Mouse (Mus musculus) MEL (cell line): ENCODE measurements around the gene Snrpa. TPM values are rescaled to one million over a fixed set of nuclear protein-coding genes. Genes with fewer than 3 reads are reported as not detected.

Source experiments
- DNase-seq: peaks from one replicate; pipeline ENCODE4 v3.0.0; 2011; ENCODE audit warnings: low read depth, low spot score
- H3K27ac ChIP-seq: 2 replicates; pipeline ENCODE4 v1.5.1; 2012; ENCODE audit warnings: low read depth, mild to moderate bottlenecking, control low read depth, low read length, moderate library complexity; ENCODE audit not compliant: control insufficient read depth
- H3K27me3 ChIP-seq, 2 experiments: fragments of 150-350 bp in 1 of 2; sonication (generic) in 1 of 2; 2 replicates each; pipeline ENCODE4 v1.6.1; 2012; ENCODE audit warnings: low read length in 2 of 2, mild to moderate bottlenecking in 2 of 2, improper control_type of control experiment in 1 of 2, moderate library complexity in 1 of 2; ENCODE audit not compliant: insufficient read depth in 2 of 2, control insufficient read depth in 1 of 2
- H3K36me3 ChIP-seq, 2 experiments: 2 replicates each; pipeline ENCODE4 v1.6.1; 2012 to 2014; ENCODE audit warnings: low read length in 2 of 2, improper control_type of control experiment in 1 of 2, inconsistent platforms in 1 of 2, mild to moderate bottlenecking in 1 of 2; ENCODE audit not compliant: insufficient read depth in 2 of 2, control insufficient read depth in 1 of 2
- H3K4me1 ChIP-seq, 2 experiments: fragments of 150-350 bp in 1 of 2; sonication (generic) in 1 of 2; 2 replicates each; pipeline ENCODE4 v1.6.1; 2012; ENCODE audit warnings: low read length in 2 of 2, improper control_type of control experiment in 1 of 2, mild to moderate bottlenecking in 1 of 2; ENCODE audit not compliant: insufficient read depth in 2 of 2, control insufficient read depth in 1 of 2
- H3K4me3 ChIP-seq, 2 experiments: fragments of 150-350 bp in 1 of 2; sonication (generic) in 1 of 2; 2 replicates each; pipeline ENCODE4 v1.5.1; 2012; ENCODE audit warnings: low read depth in 2 of 2, low read length in 2 of 2, mild to moderate bottlenecking in 2 of 2, moderate library complexity in 2 of 2, control low read depth in 1 of 2, improper control_type of control experiment in 1 of 2; ENCODE audit not compliant: control insufficient read depth in 1 of 2, insufficient read depth in 1 of 2
- H3K79me2 ChIP-seq: 2 replicates; pipeline ENCODE4 v1.6.1; 2012; ENCODE audit warnings: mild to moderate bottlenecking, low read length, moderate library complexity; ENCODE audit not compliant: control insufficient read depth, poor library complexity, insufficient read depth
- H3K9ac ChIP-seq: 2 replicates; pipeline ENCODE4 v1.6.1; 2012; ENCODE audit warnings: low read depth, mild to moderate bottlenecking, control low read depth, low read length, moderate library complexity; ENCODE audit not compliant: control insufficient read depth, poor library complexity, severe bottlenecking
- H3K9me3 ChIP-seq: fragments of 150-350 bp; sonication (generic); replicated peaks from 2 replicates; pipeline ENCODE4 v1.6.1; 2012; ENCODE audit warnings: mild to moderate bottlenecking, low read length, improper control_type of control experiment, moderate library complexity; ENCODE audit not compliant: insufficient read depth
- BHLHE40 ChIP-seq: IDR thresholded peaks from 2 replicates; pipeline ENCODE4 v1.6.1; 2012; ENCODE audit warnings: low read depth, mild to moderate bottlenecking, inconsistent platforms, low read length, improper control_type of control experiment, borderline replicate concordance
- ELF1 ChIP-seq: IDR thresholded peaks from 2 replicates; pipeline ENCODE4 v1.6.1; 2014; ENCODE audit warnings: low read depth, mild to moderate bottlenecking, inconsistent platforms, low read length, improper control_type of control experiment, moderate library complexity
- HCFC1 ChIP-seq: IDR thresholded peaks from 2 replicates; pipeline ENCODE4 v1.6.1; 2012; ENCODE audit warnings: low read depth, mild to moderate bottlenecking, inconsistent platforms, low read length, improper control_type of control experiment, moderate library complexity
- KAT2A ChIP-seq: conservative IDR thresholded peaks from 2 replicates; pipeline ENCODE4 v1.6.1; 2012; ENCODE audit warnings: low read depth, low read length, improper control_type of control experiment, inconsistent platforms
- MAX ChIP-seq: IDR thresholded peaks from 2 replicates; pipeline ENCODE4 v1.6.1; 2011; ENCODE audit warnings: low read length, improper control_type of control experiment
- MAZ ChIP-seq: IDR thresholded peaks from 2 replicates; pipeline ENCODE4 v1.6.1; 2012; ENCODE audit warnings: low read depth, mild to moderate bottlenecking, inconsistent platforms, low read length, improper control_type of control experiment
- MYC ChIP-seq: IDR thresholded peaks from 2 replicates; pipeline ENCODE4 v1.6.1; 2011; ENCODE audit warnings: low read depth, mild to moderate bottlenecking, low read length, improper control_type of control experiment, moderate library complexity
- NELFE ChIP-seq: IDR thresholded peaks from 2 replicates; pipeline ENCODE4 v1.6.1; 2011; ENCODE audit warnings: low read depth, low read length, improper control_type of control experiment
- NRF1 ChIP-seq: IDR thresholded peaks from 2 replicates; pipeline ENCODE4 v1.6.1; 2014; ENCODE audit warnings: low read depth, mild to moderate bottlenecking, inconsistent platforms, low read length, improper control_type of control experiment, moderate library complexity; ENCODE audit not compliant: poor library complexity, insufficient read depth, severe bottlenecking
- POLR2A ChIP-seq, 2 experiments: IDR thresholded peaks; 2 replicates each; pipeline ENCODE4 v1.6.1; 2011 to 2012; ENCODE audit warnings: low read length in 2 of 2, mild to moderate bottlenecking in 2 of 2, control low read depth in 1 of 2, improper control_type of control experiment in 1 of 2, low read depth in 1 of 2, moderate library complexity in 1 of 2; ENCODE audit not compliant: control insufficient read depth in 1 of 2, insufficient read depth in 1 of 2, poor library complexity in 1 of 2
- POLR2AphosphoS2 ChIP-seq: IDR thresholded peaks from 2 replicates; pipeline ENCODE4 v1.6.1; 2011; ENCODE audit warnings: low read length, improper control_type of control experiment
- RAD21 ChIP-seq: IDR thresholded peaks from 2 replicates; pipeline ENCODE4 v1.6.1; 2011; ENCODE audit warnings: mild to moderate bottlenecking, low read depth, low read length, improper control_type of control experiment
- RCOR1 ChIP-seq: IDR thresholded peaks from 2 replicates; pipeline ENCODE4 v1.6.1; 2012; ENCODE audit warnings: low read depth, mild to moderate bottlenecking, inconsistent platforms, low read length, improper control_type of control experiment
- TCF12 ChIP-seq: IDR thresholded peaks from 2 replicates; pipeline ENCODE4 v1.6.1; 2014; ENCODE audit warnings: low read depth, mild to moderate bottlenecking, inconsistent platforms, low read length, improper control_type of control experiment, moderate library complexity
- ZC3H11A ChIP-seq: IDR thresholded peaks from 2 replicates; pipeline ENCODE4 v1.6.1; 2012; ENCODE audit warnings: low read depth, mild to moderate bottlenecking, inconsistent platforms, low read length, improper control_type of control experiment
- ZNF384 ChIP-seq: IDR thresholded peaks from 2 replicates; pipeline ENCODE4 v1.6.1; 2012; ENCODE audit warnings: low read depth, mild to moderate bottlenecking, inconsistent platforms, low read length, improper control_type of control experiment
- polyA plus RNA-seq, 2 experiments: library from polyadenylated mRNA; stranded (reverse) in 1 of 2; unstranded in 1 of 2; fragments of >175 nt in 1 of 2; fragments of >200 nt in 1 of 2; gene quantifications; 2 replicates each; pipeline versions ENCODE4 v1.2.1 to v1.2.4; 2012; ENCODE audit warnings: low replicate concordance in 2 of 2, low read depth in 1 of 2; ENCODE audit not compliant: insufficient read length in 2 of 2, insufficient read depth in 1 of 2, missing spikeins in 1 of 2
- total RNA-seq: library from RNA; depleted of rRNA; stranded (reverse); fragments of 300-350 nt; gene quantifications from 2 replicates; pipeline ENCODE4 v1.2.3, GENCODE M21; 2012

The Snrpa gene
- total and polyA plus RNA-seq, 3 experiments: 128 to 310 TPM; not detected in 1

- peak; percentile 69 for TF ChIP-seq NRF1
- peak; percentile 79 for TF ChIP-seq NELFE
- TF ChIP-seq RCOR1: no peak
- TF ChIP-seq RAD21: no peak
- peak; percentile 97 for TF ChIP-seq ZNF384
These were observed 29.2 kb downstream of the Snrpa start, which contains the start of gene Egln2 (continued) for GRCm38 (mm10) chr7:27166614-27167474.

- Histone ChIP-seq H3K4me1 (peaks cover 7 to 10% of the 10 kb centered on the region in 2 experiments; a peak in 3 of 4 replicates), H3K9ac (peak overlapping the region; percentile 90), H3K36me3 (peaks cover 0 to 3% of the 10 kb centered on the region in 2 experiments; a peak in 1 of 4 replicates), H3K27ac (peak overlapping the region; percentile 84), H3K79me2 (peaks cover 11% of the 10 kb centered on the region), H3K27me3 (no peaks in the 10 kb centered on the region), H3K9me3 (no peaks in the 10 kb centered on the region), H3K4me3 (peak overlapping the region; percentile 90 to 94)
- TF ChIP-seq MAX: no peak
- peak; percentile 71 for TF ChIP-seq HCFC1
- no peak for TF ChIP-seq MYC
- 0 out of 2 replicates have a peak, but pooled peaks have one; percentile 8 for TF ChIP-seq TCF12
- 0 out of 2 replicates have a peak, but pooled peaks have one; percentile 4 for TF ChIP-seq ELF1
- peak; percentile 8 to 31; a peak in 1 of 4 replicates for TF ChIP-seq POLR2A (IDR thresholded peaks at IDR 0.05; ENCODE audit: control insufficient read depth in 1 of 2, insufficient read depth in 1 of 2, low read depth in 1 of 2, low read length in 2 of 2, poor library complexity in 1 of 2)
- peak; percentile 64; the same call in 1 of the 2 replicates for TF ChIP-seq MAZ
- DNase-seq: peak; percentile 85
These were observed 29.9 kb downstream of the Snrpa start for GRCm38 (mm10) chr7:27166229-27166613.

- no peak for TF ChIP-seq POLR2AphosphoS2
- no peak for TF ChIP-seq MAZ
- no peak for TF ChIP-seq KAT2A
- TF ChIP-seq BHLHE40: no peak
- TF ChIP-seq ZC3H11A: no peak
- peaks cover 11% of the 10 kb centered on the region for H3K79me2 ChIP-seq
- H3K4me1 ChIP-seq: peaks cover 7 to 10% of the 10 kb centered on the region in 2 experiments; a peak in 3 of 4 replicates
- no peak for DNase-seq
- H3K4me3 ChIP-seq: peak overlapping the region; percentile 90 to 94
- peak overlapping the region; percentile 66 for H3K27ac ChIP-seq
- no peaks in the 10 kb centered on the region for H3K9me3 ChIP-seq
- H3K36me3 ChIP-seq: peaks cover 0 to 3% of the 10 kb centered on the region in 2 experiments; a peak in 1 of 4 replicates
- H3K27me3 ChIP-seq: no peaks in the 10 kb centered on the region
- peak overlapping the region; percentile 90 for H3K9ac ChIP-seq
These were observed 30.4 kb downstream of the Snrpa start for GRCm38 (mm10) chr7:27165696-27166095.
